Mouse (Mus musculus) kidney, embryonic 16.5 days (tissue): ENCODE results near the gene Rps6kb2. TPM values are rescaled to one million over a fixed set of nuclear protein-coding genes. Genes with fewer than 3 reads are reported as not detected.
"Not testable (repeated sequence)": the region's sequence is repeated elsewhere in the genome, so short reads cannot be mapped to it uniquely, and the experiment has no call there.

Experiments
- ATAC-seq: fragments of 200-750 bp; cut with Nextera tagmentation; 2 replicates; pipeline ENCODE4 v1.8.0; 2017; ENCODE audit warnings: moderate TSS enrichment; ENCODE audit not compliant: low FRiP score, low TSS enrichment
- H3K27ac ChIP-seq: fragments of 300-500 bp; sonication (generic); 2 replicates; pipeline ENCODE4 v1.5.1; 2014; ENCODE audit warnings: low read length
- H3K27me3 ChIP-seq: fragments of 300-500 bp; sonication (generic); 2 replicates; pipeline ENCODE4 v1.6.1; 2014; ENCODE audit warnings: low read length, control low read depth, mixed read lengths; ENCODE audit not compliant: insufficient read depth
- H3K36me3 ChIP-seq: fragments of 300-500 bp; sonication (generic); 2 replicates; pipeline ENCODE4 v1.6.1; 2014; ENCODE audit warnings: low read length, control low read depth, mixed read lengths; ENCODE audit not compliant: insufficient read depth
- H3K4me1 ChIP-seq: fragments of 300-500 bp; sonication (generic); 2 replicates; pipeline ENCODE4 v1.6.1; 2014; ENCODE audit warnings: low read length, control low read depth, mixed read lengths; ENCODE audit not compliant: insufficient read depth
- H3K4me2 ChIP-seq: fragments of 300-500 bp; sonication (generic); replicated peaks from 2 replicates; pipeline ENCODE4 v1.6.1; 2014; ENCODE audit warnings: low read depth, low read length
- H3K4me3 ChIP-seq: fragments of 300-500 bp; sonication (generic); 2 replicates; pipeline ENCODE4 v1.5.1; 2014; ENCODE audit warnings: mild to moderate bottlenecking, low read length
- H3K9ac ChIP-seq: fragments of 300-500 bp; sonication (generic); replicated peaks from 2 replicates; pipeline ENCODE4 v1.6.1; 2014; ENCODE audit warnings: low read length
- H3K9me3 ChIP-seq: fragments of 300-500 bp; sonication (generic); 2 replicates; pipeline ENCODE4 v1.6.1; 2016; ENCODE audit warnings: low read length, control low read depth
- WGBS: fragments of 180-500 bp; shearing (Covaris S2); extraction: QIAGEN DNeasy Blood & Tissue Kit; methylation state at CpG from one replicate; pipeline ENCODE4 v1.1.7; 2014; 5-methylcytosine and 5-hydroxymethylcytosine counted together
- polyA plus RNA-seq: library from polyadenylated mRNA; unstranded; fragments of >200 nt; fragmentation: Nextera tagmentation; extraction: Ambion mirVana; gene quantifications from 2 replicates; pipeline ENCODE4 v1.2.1, GENCODE M21; 2015

The Rps6kb2 gene
- polyA plus RNA-seq, 1 experiment from 2014 or later: 62.9 TPM

DNA sequence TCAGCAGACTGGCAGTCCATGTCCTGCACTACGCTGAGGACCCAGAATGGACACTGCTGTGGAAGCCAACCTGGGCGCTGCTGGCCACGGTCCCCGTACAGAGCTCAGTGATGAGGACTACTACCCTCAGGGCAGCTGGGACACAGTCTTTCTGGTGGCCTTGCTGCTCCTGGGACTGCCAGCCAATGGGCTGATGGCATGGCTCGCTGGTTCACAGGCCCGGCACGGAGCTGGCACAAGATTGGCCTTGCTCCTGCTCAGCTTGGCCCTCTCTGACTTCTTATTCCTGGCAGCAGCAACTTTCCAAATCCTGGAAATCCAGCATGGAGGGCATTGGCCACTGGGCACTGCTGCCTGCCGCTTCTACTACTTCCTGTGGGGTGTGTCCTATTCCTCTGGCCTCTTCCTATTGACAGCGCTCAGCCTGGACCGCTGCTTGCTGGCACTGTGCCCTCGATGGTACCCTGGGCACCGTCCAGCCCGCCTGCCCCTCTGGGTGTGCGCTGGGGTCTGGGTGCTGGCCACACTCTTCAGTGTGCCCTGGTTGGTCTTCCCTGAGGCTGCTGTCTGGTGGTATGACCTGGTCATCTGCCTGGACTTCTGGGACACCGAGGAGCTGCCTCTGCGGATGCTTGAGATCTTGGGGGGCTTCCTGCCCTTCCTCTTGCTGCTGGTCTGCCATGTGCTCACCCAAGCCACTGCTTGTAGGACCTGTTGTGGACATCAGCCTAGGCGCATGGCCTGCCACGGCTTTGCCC, 20.6 kb downstream of the Rps6kb2 start:
- H3K4me2 ChIP-seq: no peak overlapping the region
- no peaks in the 10 kb centered on the region for H3K9me3 ChIP-seq
- 0 out of 2 replicates have a peak, but pooled peaks cover 3% of the 10 kb centered on the region for H3K4me1 ChIP-seq
- no peak overlapping the region for H3K9ac ChIP-seq
- ATAC-seq: no peak
- WGBS: 89% methylated on average over 18 of the region's 18 CpGs
- H3K27me3 ChIP-seq: no peaks in the 10 kb centered on the region
- H3K36me3 ChIP-seq: no peaks in the 10 kb centered on the region
- H3K27ac ChIP-seq: no peak overlapping the region
- H3K4me3 ChIP-seq: no peak overlapping the region

DNA sequence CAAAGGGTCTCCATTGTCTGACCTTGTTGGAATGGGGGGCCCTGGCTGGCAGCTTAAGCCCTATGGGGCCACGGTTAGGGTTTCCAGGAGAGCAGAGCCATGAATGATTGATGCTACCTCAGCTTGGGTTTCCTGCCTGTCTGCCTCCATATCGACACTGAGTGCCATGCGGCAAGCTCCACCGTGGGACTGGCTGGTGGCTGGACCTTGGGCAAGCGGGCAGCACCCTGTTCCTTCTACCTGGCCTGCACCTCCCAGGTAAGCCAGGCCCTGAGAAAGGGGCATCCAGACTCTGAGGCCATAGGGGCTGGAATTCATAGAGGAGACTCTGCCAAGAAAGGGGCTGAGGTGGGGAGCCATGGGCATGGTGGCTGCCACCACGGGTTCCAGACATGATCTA, 23.0 kb downstream of the Rps6kb2 start:
- Histone ChIP-seq H3K27me3 (no peaks in the 10 kb centered on the region), H3K36me3 (no peaks in the 10 kb centered on the region), H3K27ac (no peak overlapping the region), H3K4me3 (no peak overlapping the region), H3K4me1 (0 out of 2 replicates have a peak, but pooled peaks cover 3% of the 10 kb centered on the region), H3K4me2 (no peak overlapping the region), H3K9ac (no peak overlapping the region), H3K9me3 (no peaks in the 10 kb centered on the region)
- WGBS: 64% methylated on average over 6 of the region's 6 CpGs
- ATAC-seq: no peak

DNA sequence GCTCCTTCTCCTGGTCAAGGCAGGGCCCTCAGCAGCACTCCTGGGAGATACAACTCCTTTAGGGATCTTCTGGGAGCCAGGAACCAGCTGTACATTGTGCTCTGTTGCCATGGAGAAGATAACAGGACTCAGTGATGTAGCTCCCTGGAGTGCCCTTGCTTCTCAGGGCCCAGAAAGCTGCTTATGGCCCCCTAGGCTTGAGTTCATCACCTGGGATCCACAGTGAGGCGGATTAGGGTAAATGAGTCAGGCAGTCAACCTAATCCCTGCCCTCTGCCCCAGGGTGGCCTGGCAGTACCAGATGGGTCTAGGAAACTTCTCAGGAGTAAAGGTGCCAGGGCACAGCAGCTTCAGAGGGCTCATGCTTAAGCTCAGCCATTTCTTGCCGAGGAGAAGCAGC, 23.7 kb downstream of the Rps6kb2 start, which contains the start of gene Gpr152:
TSS of gene Gpr152 (plus strand) at position 342 of the 400 bp plus-strand sequence.
- 86% methylated on average over 2 of the region's 2 CpGs for WGBS
- Histone ChIP-seq H3K9me3 (no peaks in the 10 kb centered on the region), H3K4me1 (0 out of 2 replicates have a peak, but pooled peaks cover 3% of the 10 kb centered on the region), H3K27ac (no peak within 1 kb of the TSS), H3K9ac (no peak within 1 kb of the TSS), H3K4me2 (no peak within 1 kb of the TSS), H3K4me3 (no peak within 1 kb of the TSS), H3K27me3 (no peaks in the 10 kb centered on the region), H3K36me3 (no peaks in the 10 kb centered on the region)
- ATAC-seq: no peak

DNA sequence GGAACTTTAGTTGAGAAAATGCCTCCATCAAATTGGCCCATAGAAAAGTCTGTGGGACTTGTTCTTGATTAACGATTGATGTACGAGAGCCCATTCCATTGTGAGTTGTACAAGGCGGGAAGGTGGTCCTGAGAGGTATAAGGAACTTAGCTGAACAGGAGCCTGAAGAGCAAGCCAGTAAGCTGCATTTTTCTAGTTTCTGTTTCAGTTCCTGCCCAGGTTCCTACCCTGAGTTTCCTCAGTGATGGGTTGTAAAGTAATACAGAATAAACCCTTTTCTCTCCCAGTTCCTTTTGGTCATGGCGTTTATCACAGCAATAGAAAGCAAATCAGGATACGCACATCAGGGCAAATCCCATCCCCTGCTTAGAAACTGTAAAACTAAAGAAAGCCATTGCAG, 25.2 kb downstream of the Rps6kb2 start:
- Histone ChIP-seq H3K4me3 (no peak overlapping the region), H3K4me2 (no peak overlapping the region), H3K4me1 (0 out of 2 replicates have a peak, but pooled peaks cover 3% of the 10 kb centered on the region), H3K27me3 (no peaks in the 10 kb centered on the region), H3K9me3 (no peaks in the 10 kb centered on the region), H3K36me3 (no peaks in the 10 kb centered on the region), H3K27ac (no peak overlapping the region), H3K9ac (no peak overlapping the region)
- 78% methylated on average over 5 of the region's 5 CpGs for WGBS
- no peak for ATAC-seq

DNA sequence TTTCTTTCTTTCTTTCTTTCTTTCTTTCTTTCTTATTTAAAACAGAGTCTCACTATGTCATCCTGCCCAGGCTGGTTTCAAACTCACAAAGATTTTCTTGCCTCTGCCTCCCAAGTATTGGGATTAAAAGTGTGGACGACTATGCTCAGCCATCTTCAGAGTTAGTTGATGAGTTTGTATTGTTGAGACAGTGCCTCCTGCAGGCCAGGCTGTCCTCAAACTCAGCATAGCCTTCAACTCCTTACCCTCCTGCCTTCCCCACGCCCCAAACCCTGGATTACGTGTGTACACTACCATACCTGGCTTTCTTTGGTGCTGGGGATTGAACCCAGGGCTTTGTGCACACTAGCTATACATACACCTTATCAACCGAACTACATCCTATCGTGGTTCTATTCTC, 26.7 kb downstream of the Rps6kb2 start:
- ATAC-seq: no peak
- WGBS: 82% methylated on average over 5 of the region's 5 CpGs
- H3K27ac ChIP-seq: no peak overlapping the region

DNA sequence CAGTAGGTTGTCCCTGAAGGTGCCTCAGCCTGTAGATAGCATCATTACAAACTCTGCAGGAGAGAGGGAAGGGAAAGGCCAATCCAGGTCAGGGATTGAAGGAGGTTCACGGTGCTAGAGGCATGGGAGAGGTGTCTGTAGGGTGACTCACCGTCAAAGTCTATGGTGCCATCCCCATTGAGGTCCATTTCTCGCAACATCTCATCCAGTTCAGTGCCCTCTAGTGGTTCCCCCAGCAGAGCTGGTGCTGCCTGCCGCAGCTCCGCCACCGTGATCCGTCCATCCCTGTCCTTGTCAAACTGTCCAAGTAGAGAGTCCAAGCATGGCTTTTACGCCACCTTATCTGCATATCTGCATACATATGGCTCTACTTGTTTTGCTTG, 27.2 kb downstream of the Rps6kb2 start:
- not testable (repeated sequence) for ATAC-seq, H3K27ac ChIP-seq, H3K4me1 ChIP-seq, H3K9me3 ChIP-seq, H3K9ac ChIP-seq, H3K4me2 ChIP-seq, H3K4me3 ChIP-seq, H3K27me3 ChIP-seq
- H3K36me3 ChIP-seq: peaks cover 18% of the 10 kb centered on the region
- WGBS: 12% methylated on average over 8 of the region's 8 CpGs

More for the DNA sequence above, 26.7 kb downstream of the Rps6kb2 start:
- Histone ChIP-seq H3K4me3 (no peak overlapping the region), H3K9me3 (no peaks in the 10 kb centered on the region), H3K4me1 (no peaks in the 10 kb centered on the region), H3K27me3 (no peaks in the 10 kb centered on the region), H3K36me3 (peaks cover 14% of the 10 kb centered on the region), H3K4me2 (no peak overlapping the region), H3K9ac (no peak overlapping the region)

DNA sequence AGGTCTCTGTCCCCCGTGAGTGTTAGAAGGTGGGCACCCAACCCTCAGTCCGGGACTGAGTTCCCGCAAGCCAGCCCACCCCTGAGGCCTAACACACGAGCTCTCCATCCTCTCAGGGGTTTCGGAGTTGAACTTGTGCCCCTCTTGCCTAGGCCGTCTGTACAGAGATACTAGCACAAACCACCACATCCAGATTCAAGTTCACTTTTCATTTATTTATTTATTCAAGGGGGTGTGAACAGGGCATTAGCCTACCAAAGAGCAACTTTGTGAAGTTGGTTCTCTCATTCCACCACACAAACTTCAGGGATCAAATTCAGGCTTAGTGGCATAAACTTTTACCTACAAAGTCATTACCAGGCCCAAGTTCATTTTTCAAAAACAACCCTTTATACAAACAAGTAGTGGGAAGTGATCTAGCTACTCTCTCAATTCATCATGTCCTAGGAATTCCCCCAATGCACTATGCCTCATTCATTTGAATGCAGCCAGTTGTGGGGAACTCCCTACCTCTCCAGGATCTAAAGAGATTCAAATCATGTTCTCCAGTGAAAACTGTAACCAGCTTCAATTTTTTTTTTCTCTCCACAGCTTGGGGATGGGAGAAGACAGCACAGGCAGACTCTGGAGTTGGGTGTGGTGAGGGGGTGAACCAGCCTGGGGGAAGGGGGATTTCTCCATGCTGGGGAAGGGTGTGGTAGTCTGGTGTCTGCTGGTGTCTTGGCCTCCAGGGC, 27.8 kb downstream of the Rps6kb2 start:
- H3K4me2 ChIP-seq, H3K9ac ChIP-seq, H3K27me3 ChIP-seq, H3K9me3 ChIP-seq, H3K27ac ChIP-seq, H3K4me3 ChIP-seq, ATAC-seq, H3K4me1 ChIP-seq: not testable (repeated sequence)
- WGBS: 77% methylated on average over 6 of the region's 6 CpGs
- H3K36me3 ChIP-seq: peaks cover 19% of the 10 kb centered on the region

DNA sequence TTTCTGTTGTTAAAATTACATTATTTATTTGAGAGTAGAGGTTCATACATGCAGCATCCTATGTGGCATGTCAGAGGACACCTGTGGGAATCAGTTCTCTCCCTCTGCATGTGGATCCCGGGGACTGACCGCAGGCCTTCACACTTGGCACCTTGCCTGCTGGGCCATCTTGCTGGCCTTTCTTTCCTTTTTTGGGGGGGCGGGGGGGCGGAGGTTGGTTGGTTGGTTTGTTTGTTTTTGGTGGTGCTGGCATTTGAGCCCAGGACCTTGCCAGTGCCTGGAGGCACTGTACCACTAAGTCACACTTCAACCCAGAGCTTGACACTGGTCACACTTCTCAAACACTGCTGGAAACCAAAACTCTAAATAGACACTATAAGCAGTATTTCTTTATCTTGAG, 28.8 kb downstream of the Rps6kb2 start:
- Histone ChIP-seq H3K27me3 (no peaks in the 10 kb centered on the region), H3K36me3 (peaks cover 21% of the 10 kb centered on the region), H3K4me2 (no peak overlapping the region), H3K4me1 (no peaks in the 10 kb centered on the region), H3K4me3 (no peak overlapping the region), H3K9me3 (no peaks in the 10 kb centered on the region), H3K27ac (no peak overlapping the region), H3K9ac (no peak overlapping the region)
- 88% methylated on average over 4 of the region's 4 CpGs for WGBS
- ATAC-seq: no peak

DNA sequence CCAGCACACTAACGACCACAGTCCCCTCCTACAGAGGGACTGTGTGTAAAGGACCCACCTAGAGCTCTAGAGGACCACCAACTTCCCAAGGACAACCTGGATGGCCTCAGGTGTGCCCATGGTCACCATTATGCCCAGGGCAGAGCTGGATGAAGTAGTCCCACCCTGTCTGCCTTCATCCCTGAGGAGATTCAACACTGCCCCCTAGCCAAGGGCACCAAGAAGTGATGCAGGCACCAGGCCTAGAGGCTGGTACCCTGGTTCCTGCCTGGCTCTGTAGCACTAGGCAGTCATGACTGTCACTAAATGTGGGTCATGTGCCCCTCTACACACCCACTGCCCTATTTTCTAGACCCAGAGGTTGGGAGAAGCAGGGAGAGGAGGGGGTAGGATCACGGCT, 31.4 kb downstream of the Rps6kb2 start:
- Histone ChIP-seq H3K36me3 (peaks cover 34% of the 10 kb centered on the region), H3K27me3 (no peaks in the 10 kb centered on the region), H3K27ac (no peak overlapping the region), H3K4me2 (no peak overlapping the region), H3K4me3 (no peak overlapping the region), H3K4me1 (peaks cover 7% of the 10 kb centered on the region), H3K9me3 (no peaks in the 10 kb centered on the region), H3K9ac (no peak overlapping the region)
- no peak for ATAC-seq
- 79% methylated on average over 2 of the region's 2 CpGs for WGBS

DNA sequence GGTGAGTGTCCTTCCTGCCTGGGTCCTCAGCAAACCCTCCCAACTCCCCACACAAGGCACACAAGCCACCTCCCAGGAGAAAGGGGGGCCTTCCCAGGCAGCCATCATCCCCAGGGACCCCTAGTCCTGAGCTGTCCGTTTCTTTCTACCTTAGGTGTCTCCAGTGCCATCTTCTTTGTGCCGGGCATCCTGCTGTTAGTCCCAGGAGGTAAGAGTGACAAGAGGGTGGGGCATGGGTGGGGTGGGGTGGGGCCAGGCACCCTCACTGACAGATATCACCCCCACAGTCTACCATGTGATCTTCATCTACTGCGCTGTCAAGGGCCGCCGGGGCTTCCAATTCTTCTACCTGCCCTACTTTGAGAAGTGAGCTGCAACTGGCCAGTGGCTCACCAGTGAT, 32.1 kb downstream of the Rps6kb2 start:
- no peak for ATAC-seq
- Histone ChIP-seq H3K36me3 (peaks cover 34% of the 10 kb centered on the region), H3K27me3 (no peaks in the 10 kb centered on the region), H3K4me2 (no peak overlapping the region), H3K27ac (no peak overlapping the region), H3K4me1 (peaks cover 12% of the 10 kb centered on the region), H3K9me3 (no peaks in the 10 kb centered on the region), H3K9ac (no peak overlapping the region), H3K4me3 (no peak overlapping the region)
- 87% methylated on average over 5 of the region's 5 CpGs for WGBS
